Mouse (Mus musculus) hematopoietic stem cell, adult 5-6 weeks (primary cell): Measurements from ENCODE around the gene Cep128. TPM values are rescaled to one million over a fixed set of nuclear protein-coding genes. Genes with fewer than 3 reads are reported as not detected.
"Not testable (repeated sequence)": the region's sequence is repeated elsewhere in the genome, so short reads cannot be mapped to it uniquely, and the experiment has no call there.

Experiments used
- ATAC-seq, 2 experiments: fragments of 125-278 bp in 1 of 2; replicated peaks in 1 of 2; 2 replicates each; pipeline ENCODE4 v1.8.0; 2016 to 2017; ENCODE audit warnings: inconsistent platforms in 2 of 2, mild to moderate bottlenecking in 2 of 2, moderate number of reproducible peaks in 2 of 2, low read depth in 1 of 2, moderate TSS enrichment in 1 of 2; ENCODE audit not compliant: low FRiP score in 2 of 2, poor library complexity in 2 of 2, severe bottlenecking in 2 of 2, insufficient read depth in 1 of 2, low TSS enrichment in 1 of 2
- total RNA-seq: library from RNA; stranded (forward); fragments of 172-1452, 232-1000 nt; gene quantifications from 2 replicates; pipeline ENCODE4 v1.2.3, GENCODE M21; 2017

Gene Cep128
- total RNA-seq: 33.7 and 45.5 TPM in 2 replicates

- ATAC-seq: peak; percentile 99
Measured at GRCm38 (mm10) chr12:91384281-91385017, at the start of gene Cep128, which contains the start of gene Tshr. Gene Cep128 (minus strand): TSS chr12:91384409. Gene Tshr (plus strand): TSS chr12:91384563.

GRCm38 (mm10) chr12:91427129-91427528 lies 42.9 kb upstream of the Cep128 start:
- no peak for ATAC-seq

GRCm38 (mm10) chr12:91426499-91426898 lies 42.3 kb upstream of the Cep128 start:
- no peak for ATAC-seq

- ATAC-seq: peak in 1 of 2 experiments; percentile 66; a peak in 2 of 4 replicates
Measured at GRCm38 (mm10) chr12:91423125-91423820, 39.1 kb upstream of the Cep128 start.

- no peak for ATAC-seq
Measured at GRCm38 (mm10) chr12:91421272-91421671, 37.1 kb upstream of the Cep128 start.

- ATAC-seq: peak; percentile 81 to 83; a peak in 3 of 4 replicates
Measured at GRCm38 (mm10) chr12:91418791-91419190, 34.6 kb upstream of the Cep128 start.

- ATAC-seq: no peak
Measured at GRCm38 (mm10) chr12:91416828-91417227, 32.6 kb upstream of the Cep128 start.

GRCm38 (mm10) chr12:91415112-91415511 lies 30.9 kb upstream of the Cep128 start:
- no peak for ATAC-seq

- no peak for ATAC-seq
Measured at GRCm38 (mm10) chr12:91412461-91413182, 28.4 kb upstream of the Cep128 start.

- peak in 1 of 2 experiments; percentile 32; a peak in 1 of 4 replicates for ATAC-seq
Measured at GRCm38 (mm10) chr12:91410306-91410705, 26.1 kb upstream of the Cep128 start.

GRCm38 (mm10) chr12:91401049-91401352 lies 16.8 kb upstream of the Cep128 start:
- ATAC-seq: peak in 1 of 2 experiments; percentile 13; a peak in 1 of 4 replicates

GRCm38 (mm10) chr12:91400232-91401048 lies 16.2 kb upstream of the Cep128 start:
- ATAC-seq: peak; percentile 92 to 95

GRCm38 (mm10) chr12:91383516-91384264 lies 519 bp downstream of the Cep128 start:
- ATAC-seq: peak; percentile 47 to 64

- peak; percentile 82 for ATAC-seq
Measured at GRCm38 (mm10) chr12:91369173-91369572, 15.0 kb downstream of the Cep128 start.

- no peak for ATAC-seq
Measured at GRCm38 (mm10) chr12:91353783-91354182, 30.4 kb downstream of the Cep128 start.

- ATAC-seq: not testable (repeated sequence)
Measured at GRCm38 (mm10) chr12:91338656-91339055, 45.6 kb downstream of the Cep128 start.
